Mouse (Mus musculus) CH12.LX (cell line): ENCODE measurements around the gene Fkbp10.

Source experiments
- CTCF ChIP-seq, 2 experiments: IDR thresholded peaks in 1 of 2; conservative IDR thresholded peaks in 1 of 2; 2 replicates each; pipeline ENCODE4 v1.5.1; 2011 to 2012; ENCODE audit warnings: low read depth in 2 of 2, low read length in 2 of 2, improper control_type of control experiment in 1 of 2, inconsistent platforms in 1 of 2, mild to moderate bottlenecking in 1 of 2, moderate library complexity in 1 of 2
- E2F4 ChIP-seq: IDR thresholded peaks from 2 replicates; pipeline ENCODE4 v1.6.1; 2011; ENCODE audit warnings: low read depth, low read length, improper control_type of control experiment; ENCODE audit not compliant: insufficient replicate concordance
- EP300 ChIP-seq: IDR thresholded peaks from 2 replicates; pipeline ENCODE4 v1.6.1; 2011; ENCODE audit warnings: low read length, improper control_type of control experiment
- MAX ChIP-seq: IDR thresholded peaks from 2 replicates; pipeline ENCODE4 v1.6.1; 2011; ENCODE audit warnings: low read length, improper control_type of control experiment
- PAX5 ChIP-seq: IDR thresholded peaks from 2 replicates; pipeline ENCODE4 v1.6.1; 2012; ENCODE audit warnings: low read length, inconsistent platforms, mixed read lengths
- RAD21 ChIP-seq: IDR thresholded peaks from 2 replicates; pipeline ENCODE4 v1.6.1; 2011; ENCODE audit warnings: low read depth, mild to moderate bottlenecking, low read length, improper control_type of control experiment, moderate library complexity
- USF1 ChIP-seq: IDR thresholded peaks from 2 replicates; pipeline ENCODE4 v1.6.1; 2014; ENCODE audit warnings: low read depth, mild to moderate bottlenecking, inconsistent platforms, low read length, improper control_type of control experiment
- ZC3H11A ChIP-seq: IDR thresholded peaks from 2 replicates; pipeline ENCODE4 v1.6.1; 2012; ENCODE audit warnings: low read depth, mild to moderate bottlenecking, inconsistent platforms, low read length, improper control_type of control experiment
- ZMIZ1 ChIP-seq: IDR thresholded peaks from 2 replicates; pipeline ENCODE4 v1.6.1; 2012; ENCODE audit warnings: low read depth, mild to moderate bottlenecking, inconsistent platforms, low read length, improper control_type of control experiment
- ZNF384 ChIP-seq: IDR thresholded peaks from 2 replicates; pipeline ENCODE4 v1.6.1; 2012; ENCODE audit warnings: low read depth, low read length, improper control_type of control experiment, inconsistent platforms

DNA sequence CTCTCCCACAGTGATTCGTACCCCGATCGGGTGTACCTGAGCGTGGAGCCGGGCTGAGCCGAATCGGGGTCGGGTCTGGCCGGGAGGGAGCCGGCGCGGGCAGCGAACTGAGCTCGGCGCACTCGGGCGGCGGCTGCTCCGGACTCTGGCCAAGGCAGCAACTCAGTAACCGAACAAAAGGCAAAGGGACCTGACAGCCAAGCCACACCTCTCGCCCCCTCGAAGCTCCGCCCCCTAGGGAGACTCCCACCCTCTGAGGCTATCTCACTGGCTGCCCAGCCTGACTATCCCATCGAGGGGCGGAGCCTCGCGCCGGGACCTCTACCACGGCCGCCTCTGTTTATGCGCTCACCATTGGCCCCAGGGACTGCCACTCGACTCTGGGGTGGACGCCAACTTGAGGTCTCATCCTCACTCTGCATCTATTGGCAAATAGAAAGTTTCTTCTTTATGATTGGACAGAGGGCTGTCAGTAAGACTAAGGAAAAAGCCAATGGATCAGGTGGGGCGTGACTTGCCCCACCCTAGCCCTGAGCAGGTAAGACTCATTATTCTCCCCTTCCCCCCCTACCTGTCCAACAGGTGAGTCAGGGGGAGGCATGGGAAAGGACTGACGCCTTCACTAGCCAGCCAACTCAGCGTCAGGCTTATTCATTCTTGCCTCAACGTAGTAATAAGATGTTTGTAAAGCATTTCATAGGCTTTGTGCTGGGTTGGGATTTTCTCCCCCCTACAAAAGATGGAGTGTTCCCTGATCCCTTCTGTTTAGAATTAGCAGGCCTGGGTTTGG, 17.7 kb upstream of the Fkbp10 start, which contains the start of gene Jup:
- TF ChIP-seq CTCF (conservative IDR thresholded peaks at IDR 0.05 in 1 of 2, IDR thresholded peaks at IDR 0.05 in 1 of 2; ENCODE audit: low read depth in 2 of 2, low read length in 2 of 2) (no peak), MAX (no peak), EP300 (no peak), ZC3H11A (no peak), RAD21 (no peak), E2F4 (no peak), USF1 (no peak), ZMIZ1 (no peak), ZNF384 (no peak), PAX5 (no peak)
